Mouse (Mus musculus) lung, adult 2 months (tissue): Measurements from ENCODE around the gene Cdkn1b.

Experiments
- CTCF ChIP-seq: fragments of 200-500 bp; IDR thresholded peaks from 2 replicates; pipeline ENCODE4 v1.5.1; 2011; ENCODE audit warnings: mild to moderate bottlenecking, low read length, control low read depth; ENCODE audit not compliant: insufficient read depth
- POLR2A ChIP-seq: fragments of 200-500 bp; IDR thresholded peaks from 2 replicates; pipeline ENCODE4 v1.6.1; 2011; ENCODE audit warnings: low read depth, mild to moderate bottlenecking, control low read depth, low read length, borderline replicate concordance; ENCODE audit errors: extremely low read depth

- no peak for TF ChIP-seq POLR2A
- TF ChIP-seq CTCF = no peak
Measured at GRCm38 (mm10) chr6:134961286-134961685, 41.1 kb downstream of the Cdkn1b start.
